Mouse (Mus musculus) MEL (cell line): ENCODE measurements around the gene Dennd2a. TPM values are rescaled to one million over a fixed set of nuclear protein-coding genes. Genes with fewer than 3 reads are reported as not detected.
"Not testable (repeated sequence)": the region's sequence is repeated elsewhere in the genome, so short reads cannot be mapped to it uniquely, and the experiment has no call there.

Experiments
- DNase-seq: peaks from one replicate; pipeline ENCODE4 v3.0.0; 2011; ENCODE audit warnings: low read depth, low spot score
- H3K27ac ChIP-seq: 2 replicates; pipeline ENCODE4 v1.5.1; 2012; ENCODE audit warnings: low read depth, mild to moderate bottlenecking, control low read depth, low read length, moderate library complexity; ENCODE audit not compliant: control insufficient read depth
- H3K27me3 ChIP-seq, 2 experiments: fragments of 150-350 bp in 1 of 2; sonication (generic) in 1 of 2; 2 replicates each; pipeline ENCODE4 v1.6.1; 2012; ENCODE audit warnings: low read length in 2 of 2, mild to moderate bottlenecking in 2 of 2, improper control_type of control experiment in 1 of 2, moderate library complexity in 1 of 2; ENCODE audit not compliant: insufficient read depth in 2 of 2, control insufficient read depth in 1 of 2
- H3K36me3 ChIP-seq, 2 experiments: 2 replicates each; pipeline ENCODE4 v1.6.1; 2012 to 2014; ENCODE audit warnings: low read length in 2 of 2, improper control_type of control experiment in 1 of 2, inconsistent platforms in 1 of 2, mild to moderate bottlenecking in 1 of 2; ENCODE audit not compliant: insufficient read depth in 2 of 2, control insufficient read depth in 1 of 2
- H3K4me1 ChIP-seq, 2 experiments: fragments of 150-350 bp in 1 of 2; sonication (generic) in 1 of 2; 2 replicates each; pipeline ENCODE4 v1.6.1; 2012; ENCODE audit warnings: low read length in 2 of 2, improper control_type of control experiment in 1 of 2, mild to moderate bottlenecking in 1 of 2; ENCODE audit not compliant: insufficient read depth in 2 of 2, control insufficient read depth in 1 of 2
- H3K4me3 ChIP-seq, 2 experiments: fragments of 150-350 bp in 1 of 2; sonication (generic) in 1 of 2; 2 replicates each; pipeline ENCODE4 v1.5.1; 2012; ENCODE audit warnings: low read depth in 2 of 2, low read length in 2 of 2, mild to moderate bottlenecking in 2 of 2, moderate library complexity in 2 of 2, control low read depth in 1 of 2, improper control_type of control experiment in 1 of 2; ENCODE audit not compliant: control insufficient read depth in 1 of 2, insufficient read depth in 1 of 2
- H3K79me2 ChIP-seq: 2 replicates; pipeline ENCODE4 v1.6.1; 2012; ENCODE audit warnings: mild to moderate bottlenecking, low read length, moderate library complexity; ENCODE audit not compliant: control insufficient read depth, poor library complexity, insufficient read depth
- H3K9ac ChIP-seq: 2 replicates; pipeline ENCODE4 v1.6.1; 2012; ENCODE audit warnings: low read depth, mild to moderate bottlenecking, control low read depth, low read length, moderate library complexity; ENCODE audit not compliant: control insufficient read depth, poor library complexity, severe bottlenecking
- H3K9me3 ChIP-seq: fragments of 150-350 bp; sonication (generic); replicated peaks from 2 replicates; pipeline ENCODE4 v1.6.1; 2012; ENCODE audit warnings: mild to moderate bottlenecking, low read length, improper control_type of control experiment, moderate library complexity; ENCODE audit not compliant: insufficient read depth
- CHD1 ChIP-seq: IDR thresholded peaks from 2 replicates; pipeline ENCODE4 v1.6.1; 2012; ENCODE audit warnings: low read depth, mild to moderate bottlenecking, inconsistent platforms, low read length, improper control_type of control experiment
- CTCF ChIP-seq, 3 experiments: IDR thresholded peaks in 2 of 3; conservative IDR thresholded peaks in 1 of 3; 2 replicates each; pipeline ENCODE4 v1.5.1; 2011 to 2012; ENCODE audit warnings: low read length in 3 of 3, low read depth in 2 of 3, mild to moderate bottlenecking in 2 of 3, improper control_type of control experiment in 1 of 3, inconsistent platforms in 1 of 3, mixed read lengths in 1 of 3, moderate library complexity in 1 of 3; ENCODE audit not compliant: control insufficient read depth in 1 of 3, insufficient read depth in 1 of 3, poor library complexity in 1 of 3, severe bottlenecking in 1 of 3
- E2F4 ChIP-seq: IDR thresholded peaks from 2 replicates; pipeline ENCODE4 v1.6.1; 2011; ENCODE audit warnings: low read depth, low read length, improper control_type of control experiment, borderline replicate concordance
- ELF1 ChIP-seq: IDR thresholded peaks from 2 replicates; pipeline ENCODE4 v1.6.1; 2014; ENCODE audit warnings: low read depth, mild to moderate bottlenecking, inconsistent platforms, low read length, improper control_type of control experiment, moderate library complexity
- ETS1 ChIP-seq: IDR thresholded peaks from 2 replicates; pipeline ENCODE4 v1.6.1; 2012; ENCODE audit warnings: low read depth, mild to moderate bottlenecking, inconsistent platforms, low read length, improper control_type of control experiment, moderate library complexity
- GABPA ChIP-seq: IDR thresholded peaks from 2 replicates; pipeline ENCODE4 v1.6.1; 2012; ENCODE audit warnings: low read depth, mild to moderate bottlenecking, inconsistent platforms, low read length, improper control_type of control experiment, moderate library complexity
- GATA1 ChIP-seq: IDR thresholded peaks from 2 replicates; pipeline ENCODE4 v1.6.1; 2011; ENCODE audit warnings: low read depth, low read length, improper control_type of control experiment
- HCFC1 ChIP-seq: IDR thresholded peaks from 2 replicates; pipeline ENCODE4 v1.6.1; 2012; ENCODE audit warnings: low read depth, mild to moderate bottlenecking, inconsistent platforms, low read length, improper control_type of control experiment, moderate library complexity
- JUND ChIP-seq: IDR thresholded peaks from 2 replicates; pipeline ENCODE4 v1.6.1; 2011; ENCODE audit warnings: low read depth, mild to moderate bottlenecking, improper control_type of control experiment, low read length
- MAFK ChIP-seq: IDR thresholded peaks from 2 replicates; pipeline ENCODE4 v1.6.1; 2011; ENCODE audit warnings: low read depth, mild to moderate bottlenecking, low read length, improper control_type of control experiment, borderline replicate concordance
- MAX ChIP-seq: IDR thresholded peaks from 2 replicates; pipeline ENCODE4 v1.6.1; 2011; ENCODE audit warnings: low read length, improper control_type of control experiment
- MAZ ChIP-seq: IDR thresholded peaks from 2 replicates; pipeline ENCODE4 v1.6.1; 2012; ENCODE audit warnings: low read depth, mild to moderate bottlenecking, inconsistent platforms, low read length, improper control_type of control experiment
- MXI1 ChIP-seq: IDR thresholded peaks from 2 replicates; pipeline ENCODE4 v1.6.1; 2011; ENCODE audit warnings: mild to moderate bottlenecking, low read depth, low read length, improper control_type of control experiment
- MYB ChIP-seq: IDR thresholded peaks from 2 replicates; pipeline ENCODE4 v1.6.1; 2011; ENCODE audit warnings: mild to moderate bottlenecking, low read depth, low read length, improper control_type of control experiment
- NELFE ChIP-seq: IDR thresholded peaks from 2 replicates; pipeline ENCODE4 v1.6.1; 2011; ENCODE audit warnings: low read depth, low read length, improper control_type of control experiment
- NRF1 ChIP-seq: IDR thresholded peaks from 2 replicates; pipeline ENCODE4 v1.6.1; 2014; ENCODE audit warnings: low read depth, mild to moderate bottlenecking, inconsistent platforms, low read length, improper control_type of control experiment, moderate library complexity; ENCODE audit not compliant: poor library complexity, insufficient read depth, severe bottlenecking
- POLR2A ChIP-seq, 2 experiments: IDR thresholded peaks; 2 replicates each; pipeline ENCODE4 v1.6.1; 2011 to 2012; ENCODE audit warnings: low read length in 2 of 2, mild to moderate bottlenecking in 2 of 2, control low read depth in 1 of 2, improper control_type of control experiment in 1 of 2, low read depth in 1 of 2, moderate library complexity in 1 of 2; ENCODE audit not compliant: control insufficient read depth in 1 of 2, insufficient read depth in 1 of 2, poor library complexity in 1 of 2
- POLR2AphosphoS5 ChIP-seq: IDR thresholded peaks from 2 replicates; pipeline ENCODE4 v1.6.1; 2012; ENCODE audit warnings: low read depth, borderline replicate concordance, mild to moderate bottlenecking, inconsistent platforms, low read length, moderate library complexity, mixed read lengths
- RAD21 ChIP-seq: IDR thresholded peaks from 2 replicates; pipeline ENCODE4 v1.6.1; 2011; ENCODE audit warnings: mild to moderate bottlenecking, low read depth, low read length, improper control_type of control experiment
- SIN3A ChIP-seq: IDR thresholded peaks from 2 replicates; pipeline ENCODE4 v1.6.1; 2012; ENCODE audit warnings: low read length, improper control_type of control experiment, inconsistent platforms
- SMC3 ChIP-seq: IDR thresholded peaks from 2 replicates; pipeline ENCODE4 v1.6.1; 2011; ENCODE audit warnings: low read depth, low read length, improper control_type of control experiment
- TAL1 ChIP-seq: IDR thresholded peaks from 2 replicates; pipeline ENCODE4 v1.6.1; 2012; ENCODE audit warnings: mild to moderate bottlenecking, inconsistent platforms, low read length, moderate library complexity, mixed read lengths
- USF1 ChIP-seq: IDR thresholded peaks from 2 replicates; pipeline ENCODE4 v1.6.1; 2014; ENCODE audit warnings: low read depth, mild to moderate bottlenecking, inconsistent platforms, low read length, improper control_type of control experiment, moderate library complexity
- USF2 ChIP-seq, 2 experiments: IDR thresholded peaks; 2 replicates each; pipeline ENCODE4 v1.6.1; 2011 to 2012; ENCODE audit warnings: improper control_type of control experiment in 2 of 2, low read length in 2 of 2, borderline replicate concordance in 1 of 2, inconsistent platforms in 1 of 2, low read depth in 1 of 2, mild to moderate bottlenecking in 1 of 2; ENCODE audit not compliant: insufficient read depth in 1 of 2
- ZC3H11A ChIP-seq: IDR thresholded peaks from 2 replicates; pipeline ENCODE4 v1.6.1; 2012; ENCODE audit warnings: low read depth, mild to moderate bottlenecking, inconsistent platforms, low read length, improper control_type of control experiment
- ZMIZ1 ChIP-seq: IDR thresholded peaks from 2 replicates; pipeline ENCODE4 v1.6.1; 2012; ENCODE audit warnings: low read depth, mild to moderate bottlenecking, inconsistent platforms, low read length, improper control_type of control experiment, moderate library complexity
- ZNF384 ChIP-seq: IDR thresholded peaks from 2 replicates; pipeline ENCODE4 v1.6.1; 2012; ENCODE audit warnings: low read depth, mild to moderate bottlenecking, inconsistent platforms, low read length, improper control_type of control experiment
- polyA plus RNA-seq, 2 experiments: library from polyadenylated mRNA; stranded (reverse) in 1 of 2; unstranded in 1 of 2; fragments of >175 nt in 1 of 2; fragments of >200 nt in 1 of 2; gene quantifications; 2 replicates each; pipeline versions ENCODE4 v1.2.1 to v1.2.4; 2012; ENCODE audit warnings: low replicate concordance in 2 of 2, low read depth in 1 of 2; ENCODE audit not compliant: insufficient read length in 2 of 2, insufficient read depth in 1 of 2, missing spikeins in 1 of 2
- total RNA-seq: library from RNA; depleted of rRNA; stranded (reverse); fragments of 300-350 nt; gene quantifications from 2 replicates; pipeline ENCODE4 v1.2.3, GENCODE M21; 2012

The Dennd2a gene
- total and polyA plus RNA-seq, 3 experiments: 0.15 TPM; not detected in 2

GRCm38 (mm10) chr6:39419386-39419850 is 138.2 kb downstream of the Dennd2a start:
- H3K9ac ChIP-seq: peak overlapping the region; percentile 87
- DNase-seq: peak; percentile 47
- H3K79me2 ChIP-seq: peaks cover 19% of the 10 kb centered on the region
- no peak overlapping the region; the same call in 1 of the 2 replicates for H3K27ac ChIP-seq
- H3K4me3 ChIP-seq: peak overlapping the region; percentile 72 to 90
- peaks cover 7 to 28% of the 10 kb centered on the region in 2 experiments for H3K4me1 ChIP-seq
- no peak for TF ChIP-seq HCFC1
- TF ChIP-seq SIN3A: 0 out of 2 replicates have a peak, but pooled peaks have one; percentile 8
- no peaks in the 10 kb centered on the region for H3K27me3 ChIP-seq
- no peaks in the 10 kb centered on the region for H3K9me3 ChIP-seq
- H3K36me3 ChIP-seq: peaks cover 0 to 28% of the 10 kb centered on the region in 2 experiments; a peak in 2 of 4 replicates

GRCm38 (mm10) chr6:39416654-39417053 is 141.0 kb downstream of the Dennd2a start:
- H3K4me3 ChIP-seq, H3K9me3 ChIP-seq, DNase-seq, H3K27ac ChIP-seq, H3K27me3 ChIP-seq, H3K4me1 ChIP-seq, H3K9ac ChIP-seq: not testable (repeated sequence)
- Histone ChIP-seq H3K36me3 (peaks cover 0 to 12% of the 10 kb centered on the region in 2 experiments; a peak in 2 of 4 replicates), H3K79me2 (peaks cover 29% of the 10 kb centered on the region)

- Histone ChIP-seq H3K27ac (no peak overlapping the region), H3K36me3 (peaks cover 0 to 12% of the 10 kb centered on the region in 2 experiments; a peak in 2 of 4 replicates), H3K9me3 (no peaks in the 10 kb centered on the region), H3K9ac (no peak overlapping the region), H3K4me1 (peaks cover 6 to 9% of the 10 kb centered on the region in 2 experiments), H3K4me3 (no peak overlapping the region), H3K79me2 (peaks cover 29% of the 10 kb centered on the region), H3K27me3 (no peaks in the 10 kb centered on the region)
- peak; percentile 90 for DNase-seq
- TF ChIP-seq MAX (no peak), POLR2AphosphoS5 (no peak), ZMIZ1 (no peak), POLR2A (IDR thresholded peaks at IDR 0.05; ENCODE audit: control insufficient read depth in 1 of 2, insufficient read depth in 1 of 2, low read depth in 1 of 2, low read length in 2 of 2, poor library complexity in 1 of 2) (no peak), ZC3H11A (peak; percentile 60; the same call in 1 of the 2 replicates), RAD21 (peak; percentile 70), JUND (no peak), CTCF (IDR thresholded peaks at IDR 0.05 in 2 of 3, conservative IDR thresholded peaks at IDR 0.05 in 1 of 3; ENCODE audit: control insufficient read depth in 1 of 3, insufficient read depth in 1 of 3, low read depth in 2 of 3, low read length in 3 of 3, poor library complexity in 1 of 3, severe bottlenecking in 1 of 3) (peak; percentile 78 to 84 (median 81)), NRF1 (no peak), ETS1 (no peak), MAFK (no peak), MYB (no peak), E2F4 (no peak), MXI1 (no peak), MAZ (no peak), CHD1 (no peak), TAL1 (no peak), USF1 (no peak), ZNF384 (peak; percentile 81), GATA1 (no peak), NELFE (no peak), ELF1 (no peak), USF2 (IDR thresholded peaks at IDR 0.05; ENCODE audit: borderline replicate concordance in 1 of 2, insufficient read depth in 1 of 2, low read depth in 1 of 2, low read length in 2 of 2) (no peak), SMC3 (peak; percentile 72), GABPA (no peak)
Measured at GRCm38 (mm10) chr6:39415762-39416161, 141.9 kb downstream of the Dennd2a start.
